Mouse (Mus musculus): ENCODE measurements around the gene Fads6.

DNA sequence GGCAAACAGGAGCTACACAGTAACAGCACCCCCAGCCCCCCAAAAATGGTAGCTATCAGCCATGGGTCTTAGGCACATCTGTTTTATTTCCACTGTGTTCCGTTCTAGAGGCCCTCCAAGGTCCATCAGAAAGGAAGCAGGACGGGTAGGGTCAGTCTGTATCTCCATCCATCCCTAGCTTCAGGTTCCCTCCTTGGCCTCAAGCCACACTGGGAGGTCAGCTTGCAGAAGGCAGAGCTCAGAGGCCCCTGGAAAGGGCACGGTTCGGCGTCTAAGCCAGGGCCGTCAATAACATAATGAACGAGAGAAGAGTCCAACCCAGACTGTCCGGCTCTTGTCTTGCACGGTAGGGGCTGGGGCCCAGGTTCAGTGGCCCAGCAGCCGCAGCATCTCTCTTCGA lies 29.5 kb downstream of the Fads6 start:
- TF ChIP-seq POLR2A (IDR thresholded peaks at IDR 0.05; ENCODE audit: insufficient read depth, low read depth, low read length): no peak
- TF ChIP-seq CTCF (IDR thresholded peaks at IDR 0.05; ENCODE audit: insufficient read depth, low read depth, low read length): no peak

All from olfactory bulb, adult 2 months (tissue).